Mouse (Mus musculus) ES-E14 (cell line): Measurements from ENCODE around the gene Ggnbp2. TPM values are rescaled to one million over a fixed set of nuclear protein-coding genes. Genes with fewer than 3 reads are reported as not detected.

ENCODE experiments used
- DNase-seq: peaks from one replicate; pipeline ENCODE4 v3.0.0-alpha.2; 2013; ENCODE audit warnings: low read depth, low spot score
- H3K27ac ChIP-seq: 2 replicates; pipeline ENCODE4 v1.5.1; 2012; ENCODE audit warnings: low read depth, mild to moderate bottlenecking, low read length, moderate library complexity, mixed read lengths; ENCODE audit not compliant: poor library complexity, insufficient read depth, severe bottlenecking
- H3K36me3 ChIP-seq: 2 replicates; pipeline ENCODE4 v1.6.1; 2012; ENCODE audit warnings: mild to moderate bottlenecking, low read length, moderate library complexity, mixed read lengths; ENCODE audit not compliant: control insufficient read depth, poor library complexity, insufficient read depth, severe bottlenecking
- H3K4me1 ChIP-seq, 2 experiments: fragments of 150-350 bp in 1 of 2; sonication (generic) in 1 of 2; 2 replicates each; pipeline ENCODE4 v1.6.1; 2012; ENCODE audit warnings: low read length in 2 of 2, mild to moderate bottlenecking in 1 of 2, mixed read lengths in 1 of 2; ENCODE audit not compliant: control insufficient read depth in 2 of 2, insufficient read depth in 2 of 2, poor library complexity in 1 of 2
- H3K4me3 ChIP-seq, 2 experiments: fragments of 150-350 bp in 1 of 2; sonication (generic) in 1 of 2; 2 replicates each; pipeline ENCODE4 v1.5.1; 2012; ENCODE audit warnings: low read length in 2 of 2, low read depth in 1 of 2, mild to moderate bottlenecking in 1 of 2, mixed read lengths in 1 of 2; ENCODE audit not compliant: insufficient read depth in 1 of 2, poor library complexity in 1 of 2, severe bottlenecking in 1 of 2
- H3K9ac ChIP-seq: 2 replicates; pipeline ENCODE4 v1.6.1; 2012; ENCODE audit warnings: low read depth, mild to moderate bottlenecking, low read length, mixed read lengths; ENCODE audit not compliant: poor library complexity, insufficient read depth, severe bottlenecking
- H3K9me3 ChIP-seq: fragments of 150-350 bp; sonication (generic); 2 replicates; pipeline ENCODE4 v1.6.1; 2012; ENCODE audit warnings: low read depth, mild to moderate bottlenecking, low read length; ENCODE audit not compliant: control insufficient read depth, insufficient read depth
- CHD2 ChIP-seq: IDR thresholded peaks from 2 replicates; pipeline ENCODE4 v1.6.1; 2014; ENCODE audit warnings: mild to moderate bottlenecking, low read depth, low read length, inconsistent platforms
- HCFC1 ChIP-seq: IDR thresholded peaks from 2 replicates; pipeline ENCODE4 v1.6.1; 2012; ENCODE audit warnings: low read length, inconsistent platforms, borderline replicate concordance; ENCODE audit not compliant: insufficient read depth
- MAFK ChIP-seq: IDR thresholded peaks from 2 replicates; pipeline ENCODE4 v1.6.1; 2014; ENCODE audit warnings: mild to moderate bottlenecking, low read depth, low read length, inconsistent platforms; ENCODE audit not compliant: insufficient read depth
- ZC3H11A ChIP-seq: IDR thresholded peaks from 2 replicates; pipeline ENCODE4 v1.6.1; 2012; ENCODE audit warnings: low read depth, mild to moderate bottlenecking, inconsistent platforms, low read length, borderline replicate concordance
- ZNF384 ChIP-seq: IDR thresholded peaks from 2 replicates; pipeline ENCODE4 v1.6.1; 2012; ENCODE audit warnings: low read depth, low read length, inconsistent platforms
- in situ Hi-C, 2 experiments: fragments of 600-800 bp; cut with MboI; formaldehyde crosslinking; loops; one replicate each; pipeline ENCODE4 v1.15.1; 2025; ENCODE audit warnings: low sequenced_read_pairs in 2 of 2, inconsistent platforms in 1 of 2; ENCODE audit not compliant: unreplicated experiment in 2 of 2
- total RNA-seq: library from RNA; depleted of rRNA; stranded (reverse); fragments of 300-350 nt; gene quantifications from 2 replicates; pipeline ENCODE4 v1.2.3, GENCODE M21; 2012

Ggnbp2 gene
- total RNA-seq, 1 experiment, result 59.1 TPM

DNA sequence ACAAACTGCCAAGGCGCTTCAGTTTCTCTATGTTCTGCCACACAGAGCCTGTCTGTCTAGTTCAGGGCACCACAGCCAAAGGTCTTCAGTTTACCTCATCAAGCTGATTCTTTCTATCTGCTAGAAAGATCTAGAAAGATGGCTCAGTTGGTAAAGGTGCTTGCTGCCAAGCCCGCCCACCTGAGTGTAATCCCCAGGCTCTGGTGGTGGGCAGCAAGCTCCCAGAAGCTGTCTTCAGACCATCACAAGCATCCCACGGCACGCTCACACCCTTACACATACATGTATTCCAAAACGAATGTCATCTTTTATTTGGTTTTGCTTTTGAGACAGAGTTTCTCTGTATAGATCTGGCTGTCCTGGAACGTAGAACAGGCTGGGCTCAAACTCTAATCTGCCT, 37.9 kb upstream of the Ggnbp2 start:
- TF ChIP-seq CHD2 (no peak), ZC3H11A (no peak), HCFC1 (no peak), MAFK (no peak), ZNF384 (no peak)
- Histone ChIP-seq H3K4me3 (no peak overlapping the region), H3K27ac (no peak overlapping the region), H3K4me1 (peaks cover 0 to 3% of the 10 kb centered on the region in 2 experiments; a peak in 2 of 4 replicates), H3K9ac (no peak overlapping the region), H3K9me3 (no peaks in the 10 kb centered on the region), H3K36me3 (peaks cover 59% of the 10 kb centered on the region)
- no peak for DNase-seq
- in situ Hi-C loops, result no loop called here

DNA sequence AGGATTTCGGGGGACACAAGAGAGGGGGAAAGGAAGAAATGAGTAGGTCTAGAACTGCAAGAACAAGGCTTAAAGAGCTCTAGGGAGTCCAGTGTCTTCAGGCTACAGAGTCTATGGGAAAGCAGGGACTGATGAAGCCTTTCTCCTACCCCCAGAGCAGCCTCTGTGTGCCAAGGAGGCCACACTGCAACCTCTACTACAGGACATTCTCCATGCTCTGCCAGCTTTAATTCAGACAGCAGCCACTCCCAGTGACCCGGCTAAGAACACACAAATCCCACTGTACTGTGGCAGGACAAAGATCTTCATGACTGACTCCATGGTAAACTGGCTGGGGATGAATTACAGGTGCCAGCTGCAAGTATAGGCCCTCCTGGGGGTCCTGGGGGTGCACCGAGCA, 36.5 kb upstream of the Ggnbp2 start:
- H3K9me3 ChIP-seq, result no peaks in the 10 kb centered on the region
- no peak for DNase-seq
- peaks cover 0 to 3% of the 10 kb centered on the region in 2 experiments; a peak in 2 of 4 replicates for H3K4me1 ChIP-seq
- H3K4me3 ChIP-seq, result no peak overlapping the region
- no peak overlapping the region for H3K27ac ChIP-seq
- in situ Hi-C loops, result no loop called here
- no peak for TF ChIP-seq HCFC1
- TF ChIP-seq ZNF384, result no peak
- no peak for TF ChIP-seq CHD2
- no peak for TF ChIP-seq ZC3H11A
- no peak for TF ChIP-seq MAFK
- no peak overlapping the region for H3K9ac ChIP-seq
- H3K36me3 ChIP-seq, result peaks cover 64% of the 10 kb centered on the region

DNA sequence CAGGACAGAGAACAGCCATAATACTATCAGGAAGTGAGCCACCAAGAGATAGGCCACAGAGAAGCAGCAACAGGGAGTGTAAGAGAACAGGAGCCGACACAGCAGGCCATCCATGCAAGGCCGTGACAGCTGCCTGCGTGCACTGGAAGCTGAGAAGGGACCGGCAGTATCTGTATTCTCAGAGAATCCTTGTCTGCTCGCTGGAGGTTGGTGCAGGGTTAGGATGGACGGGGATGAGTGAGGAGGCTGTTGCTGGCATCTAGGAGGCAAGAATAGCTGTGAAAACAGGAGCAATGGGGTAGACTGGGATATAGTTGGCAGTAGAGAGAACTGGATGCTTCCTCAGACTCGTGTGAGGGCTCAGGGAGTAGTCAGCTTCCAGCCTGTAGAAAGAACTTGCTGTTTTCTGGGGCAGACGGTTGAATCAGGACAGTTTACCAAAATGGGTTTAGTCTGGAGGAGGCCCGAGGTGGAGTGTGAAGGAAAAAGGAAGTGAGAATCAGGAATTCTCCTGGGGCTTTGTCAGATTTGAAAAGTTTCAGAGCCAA, 34.1 kb upstream of the Ggnbp2 start:
- no peaks in the 10 kb centered on the region for H3K9me3 ChIP-seq
- H3K27ac ChIP-seq, result no peak overlapping the region
- in situ Hi-C loops, result no loop called here
- TF ChIP-seq CHD2 (no peak), ZNF384 (no peak), HCFC1 (no peak), MAFK (no peak), ZC3H11A (no peak)
- no peak for DNase-seq
- peaks cover 0 to 3% of the 10 kb centered on the region in 2 experiments; a peak in 2 of 4 replicates for H3K4me1 ChIP-seq
- no peak overlapping the region for H3K4me3 ChIP-seq
- peaks cover 72% of the 10 kb centered on the region for H3K36me3 ChIP-seq
- H3K9ac ChIP-seq, result no peak overlapping the region

DNA sequence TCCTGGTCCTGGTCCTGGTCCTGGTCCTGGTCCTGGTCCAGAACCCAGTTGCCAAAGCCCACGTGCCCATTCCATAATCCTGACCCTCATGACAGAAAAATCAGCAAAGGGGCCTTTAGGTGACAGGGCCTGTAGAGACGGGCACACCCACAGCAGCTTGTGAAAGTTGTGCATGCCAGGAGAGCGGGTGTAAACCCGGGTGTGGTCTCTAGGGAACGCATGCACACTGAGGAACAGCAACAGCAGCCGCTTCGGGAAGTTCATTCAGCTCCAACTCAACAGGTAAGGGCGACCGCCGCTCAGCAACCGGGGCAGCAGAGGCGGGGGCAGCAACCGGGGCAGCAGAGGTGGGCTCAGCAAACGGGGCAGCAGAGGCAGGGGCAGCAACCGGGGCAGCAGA, 22.5 kb upstream of the Ggnbp2 start:
- Histone ChIP-seq H3K9ac (no peak overlapping the region), H3K4me1 (no peaks in the 10 kb centered on the region), H3K27ac (no peak overlapping the region), H3K4me3 (no peak overlapping the region), H3K9me3 (no peaks in the 10 kb centered on the region), H3K36me3 (peaks cover 62% of the 10 kb centered on the region)
- no peak for DNase-seq
- in situ Hi-C loops, result no loop called here
- TF ChIP-seq ZNF384 (no peak), HCFC1 (no peak)

DNA sequence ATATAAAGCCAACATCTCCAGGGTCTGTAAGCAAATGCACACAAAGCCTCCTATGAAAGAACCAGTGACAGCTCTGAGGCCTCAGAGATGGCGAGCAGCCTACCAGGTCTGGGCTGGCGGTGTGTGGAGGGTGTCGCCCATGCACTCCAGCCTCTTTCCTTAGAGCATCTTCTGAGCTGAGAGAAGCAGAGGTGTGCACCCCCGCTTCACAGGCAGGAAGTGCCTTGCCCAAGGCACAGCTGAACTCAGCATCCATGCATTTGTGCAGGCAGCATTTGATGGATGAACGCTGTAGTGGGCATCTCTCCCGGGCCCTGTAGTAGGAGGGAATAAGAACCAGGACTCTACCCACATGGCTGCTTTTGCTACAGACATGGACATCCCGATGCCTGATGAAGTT, 21.1 kb upstream of the Ggnbp2 start:
- H3K27ac ChIP-seq, result no peak overlapping the region
- DNase-seq, result no peak
- in situ Hi-C loops, result no loop called here
- no peaks in the 10 kb centered on the region for H3K9me3 ChIP-seq
- no peak overlapping the region for H3K9ac ChIP-seq
- H3K4me1 ChIP-seq, result no peaks in the 10 kb centered on the region
- H3K4me3 ChIP-seq, result no peak overlapping the region
- TF ChIP-seq MAFK (no peak), ZC3H11A (no peak), HCFC1 (no peak), ZNF384 (no peak), CHD2 (no peak)
- H3K36me3 ChIP-seq, result peaks cover 59% of the 10 kb centered on the region
